Mouse (Mus musculus) megakaryocyte, embryonic 14.5 days (primary cell): ENCODE data around the gene Brd9.

Experiments used
- FLI1 ChIP-seq: IDR thresholded peaks from 2 replicates; pipeline ENCODE4 v1.6.1; 2012; ENCODE audit warnings: low read length, inconsistent platforms, mixed read lengths
- GATA1 ChIP-seq: IDR thresholded peaks from 3 replicates; pipeline ENCODE4 v1.6.1; 2012; ENCODE audit warnings: mixed read lengths, low read length, inconsistent platforms, borderline replicate concordance

GRCm38 (mm10) chr13:73907683-73908412, 29.8 kb upstream of the Brd9 start:
- TF ChIP-seq GATA1 (no peak), FLI1 (no peak)
